26 mouse cellular contexts compared by ENCODE assay signal in the genomic region with DNA sequence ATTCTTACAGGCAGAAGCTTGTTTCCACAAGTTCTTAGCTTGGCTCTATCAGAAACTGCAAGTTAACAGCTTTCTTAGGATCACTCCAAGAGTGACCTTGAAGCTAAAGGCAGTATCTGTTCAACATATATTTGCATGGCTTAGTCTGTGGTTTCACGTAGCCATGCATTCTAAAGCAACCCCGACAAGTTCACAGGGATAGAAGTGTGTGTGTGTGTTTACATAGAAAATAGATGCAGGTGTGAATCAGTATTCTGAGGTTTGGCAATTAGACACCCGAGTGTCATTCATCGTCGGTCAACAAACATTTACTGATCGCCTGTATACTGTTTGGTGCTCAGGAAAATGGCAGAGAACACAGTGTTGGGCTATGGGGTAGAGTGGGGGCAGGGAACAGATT. TPM values are rescaled to one million over a fixed set of nuclear protein-coding genes. Genes with fewer than 3 reads are reported as not detected.
A peak's percentile ranks its signal among the peaks of the same experiment; 100 is the strongest.
DNase-seq lines count a peak whose midpoint lies in the region; ATAC-seq and TF ChIP-seq lines count a peak whose summit lies in the region.
"Had no signal": no experiment of that assay in that cellular context is flagged by ENCODE, and none has a peak within 500 bp of the region (broad histone marks: within the 10 kb centered on the region; RNA-seq: fewer than 3 reads in every experiment).

No protein-coding gene starts in this region.

- no peak overlapping the region for H3K4me2 ChIP-seq in liver, embryonic 12.5 days
- peak overlapping the region; percentile 92 for H3K4me2 ChIP-seq in CH12.LX (ENCODE audit: insufficient read depth, low read depth, poor library complexity, severe bottlenecking)
- H3K4me2 ChIP-seq in liver, embryonic 16.5 days (ENCODE audit: low read depth, low read length), result no peak overlapping the region
- no peak overlapping the region for H3K4me2 ChIP-seq in heart, embryonic 11.5 days
- H3K4me2 ChIP-seq: embryonic facial prominence, embryonic 13.5 days; forebrain, embryonic 12.5 days; forebrain, embryonic 15.5 days; hindbrain, embryonic 12.5 days; hindbrain, embryonic 15.5 days had no signal

- TF ChIP-seq CTCF in CH12.LX (conservative IDR thresholded peaks at IDR 0.05 in 1 of 2, IDR thresholded peaks at IDR 0.05 in 1 of 2; ENCODE audit: low read depth in 2 of 2, low read length in 2 of 2), result no peak

- ATAC-seq in liver, embryonic 12.5 days, result no peak
- ATAC-seq in liver, embryonic 16.5 days (ENCODE audit: low read depth), result no peak
- no peak for ATAC-seq in frontal cortex, adult (ENCODE audit: low TSS enrichment)
- ATAC-seq in heart, embryonic 11.5 days (replicated peaks; ENCODE audit: insufficient number of reproducible peaks, low FRiP score, low TSS enrichment), result no peak
- ATAC-seq: forebrain, embryonic 15.5 days had no signal

- peak; percentile 64 for TF ChIP-seq EP300 in CH12.LX (IDR thresholded peaks at IDR 0.05; ENCODE audit: low read length)

- TF ChIP-seq POLR2A in CH12.LX (IDR thresholded peaks at IDR 0.05; ENCODE audit: low read depth, low read length), result no peak

- dilution Hi-C loops in CH12.LX (cut with MboI; ENCODE audit: extremely low pct_ligation_motif_present, extremely low pct_unique_long_range_greater_than_20kb, low sequenced_read_pairs), result loop anchor here (25.0 kb wide), 1 partner anchor 99 kb away; no protein-coding TSS in a partner anchor

- H3K79me2 ChIP-seq in CH12.LX (replicated peaks; ENCODE audit: control insufficient read depth, extremely low read depth, insufficient read depth, poor library complexity, severe bottlenecking), result peaks cover 11% of the 10 kb centered on the region

- TF ChIP-seq RAD21 in CH12.LX (IDR thresholded peaks at IDR 0.05; ENCODE audit: low read depth, low read length), result no peak

- H3K27ac ChIP-seq in liver, embryonic 12.5 days, result peak overlapping the region; percentile 86
- peak overlapping the region; percentile 84 for H3K27ac ChIP-seq in CH12.LX (ENCODE audit: insufficient read depth, low read depth)
- H3K27ac ChIP-seq in liver, embryonic 16.5 days (ENCODE audit: low read length), result peak overlapping the region; percentile 21
- no peak overlapping the region for H3K27ac ChIP-seq in heart, embryonic 11.5 days (ENCODE audit: low read depth, low read length)
- H3K27ac ChIP-seq: embryonic facial prominence, embryonic 10.5 days; embryonic facial prominence, embryonic 13.5 days; forebrain, embryonic 12.5 days; forebrain, embryonic 15.5 days; heart, adult 2 months; heart, embryonic 10.5 days; hindbrain, embryonic 12.5 days; hindbrain, embryonic 15.5 days had no signal

- 91% methylated on average over 6 of the region's 6 CpGs for WGBS in liver, embryonic 12.5 days (ENCODE audit: insufficient replicate concordance)
- WGBS in liver, embryonic 16.5 days (ENCODE audit: insufficient replicate concordance), result 84% methylated on average over 6 of the region's 6 CpGs
- WGBS in heart, embryonic 11.5 days (ENCODE audit: insufficient replicate concordance), result 88% methylated on average over 6 of the region's 6 CpGs

- H3K4me3 ChIP-seq in liver, embryonic 12.5 days, result no peak overlapping the region
- peak overlapping the region in 1 of 3 experiments; percentile 10 for H3K4me3 ChIP-seq in CH12.LX (replicated peaks in 1 of 3; ENCODE audit: low read depth in 2 of 3, low read length in 2 of 3, poor library complexity in 1 of 3)
- no peak overlapping the region for H3K4me3 ChIP-seq in liver, embryonic 16.5 days (ENCODE audit: low read depth, low read length)
- no peak overlapping the region for H3K4me3 ChIP-seq in heart, embryonic 11.5 days (ENCODE audit: low read depth, low read length)
- H3K4me3 ChIP-seq: embryonic facial prominence, embryonic 10.5 days; embryonic facial prominence, embryonic 13.5 days; erythroblast, embryonic 14.5 days; forebrain, embryonic 12.5 days; forebrain, embryonic 15.5 days; heart, adult 2 months; heart, embryonic 10.5 days; hindbrain, embryonic 12.5 days; hindbrain, embryonic 15.5 days had no signal

- H3K9ac ChIP-seq in liver, embryonic 12.5 days, result no peak overlapping the region
- peak overlapping the region; percentile 62 for H3K9ac ChIP-seq in CH12.LX (ENCODE audit: insufficient read depth, low read depth)
- no peak overlapping the region for H3K9ac ChIP-seq in liver, embryonic 16.5 days (ENCODE audit: low read depth, low read length)
- H3K9ac ChIP-seq in heart, embryonic 11.5 days (ENCODE audit: low read depth, low read length), result no peak overlapping the region
- H3K9ac ChIP-seq: embryonic facial prominence, embryonic 13.5 days; forebrain, embryonic 12.5 days; forebrain, embryonic 15.5 days; hindbrain, embryonic 12.5 days; hindbrain, embryonic 15.5 days had no signal

- H3K27me3 ChIP-seq in liver, embryonic 12.5 days (replicated peaks), result no peaks in the 10 kb centered on the region
- H3K27me3 ChIP-seq in CH12.LX (replicated peaks), result no peaks in the 10 kb centered on the region
- H3K27me3 ChIP-seq in liver, embryonic 16.5 days (ENCODE audit: control insufficient read depth, insufficient read depth, low read depth, low read length), result no peaks in the 10 kb centered on the region
- 0 out of 2 replicates have a peak, but pooled peaks cover 3% of the 10 kb centered on the region for H3K27me3 ChIP-seq in heart, embryonic 11.5 days (ENCODE audit: control insufficient read depth, insufficient read depth, low read length)
- H3K27me3 ChIP-seq: embryonic facial prominence, embryonic 13.5 days; forebrain, embryonic 12.5 days; forebrain, embryonic 15.5 days; hindbrain, embryonic 12.5 days; hindbrain, embryonic 15.5 days had no signal

- peaks cover 56% of the 10 kb centered on the region for H3K4me1 ChIP-seq in liver, embryonic 12.5 days
- peaks cover 25 to 69% of the 10 kb centered on the region in 2 experiments for H3K4me1 ChIP-seq in CH12.LX (ENCODE audit: control insufficient read depth in 1 of 2, insufficient read depth in 2 of 2)
- H3K4me1 ChIP-seq in liver, embryonic 16.5 days (ENCODE audit: control insufficient read depth, low read depth, low read length), result peaks cover 39% of the 10 kb centered on the region
- peaks cover 10% of the 10 kb centered on the region for H3K4me1 ChIP-seq in heart, embryonic 11.5 days (ENCODE audit: control insufficient read depth, insufficient read depth, low read length)

- no peak for DNase-seq in liver
- no peak for DNase-seq in CH12.LX (ENCODE audit: extremely low read depth)
- peak; percentile 19 for DNase-seq in R1 (ENCODE audit: low read depth, low spot score)
- no peak for DNase-seq in adipocyte (ENCODE audit: low spot score)
- DNase-seq: adrenal gland, adult 8-10 months; adrenal gland, postnatal 25 days; cerebellum, adult 11-12 months; cerebellum, adult 8-10 months; cerebellum, postnatal 10 days; cerebellum, postnatal 36 days; embryo, embryonic 11 days; gastrocnemius, postnatal 10 days; gastrocnemius, postnatal 36 days; heart, adult 2 months had no signal

- no peaks in the 10 kb centered on the region for H3K9me3 ChIP-seq in liver, embryonic 12.5 days (replicated peaks)
- H3K9me3 ChIP-seq in CH12.LX (replicated peaks; ENCODE audit: low read length), result no peaks in the 10 kb centered on the region
- H3K9me3 ChIP-seq in liver, embryonic 16.5 days (replicated peaks; ENCODE audit: control insufficient read depth, low read length), result no peaks in the 10 kb centered on the region
- no peaks in the 10 kb centered on the region for H3K9me3 ChIP-seq in heart, embryonic 11.5 days (replicated peaks; ENCODE audit: control insufficient read depth, low read length)
- H3K9me3 ChIP-seq: embryonic facial prominence, embryonic 10.5 days; embryonic facial prominence, embryonic 13.5 days; forebrain, embryonic 12.5 days; forebrain, embryonic 15.5 days; heart, embryonic 10.5 days; hindbrain, embryonic 12.5 days; hindbrain, embryonic 15.5 days had no signal

- in situ Hi-C loops in CH12.LX (cut with MboI; ENCODE audit: low pct_ligation_motif_present, low pct_unique_long_range_greater_than_20kb, low sequenced_read_pairs), result no loop called here

- peaks cover under 1% of the 10 kb centered on the region; the same call in 1 of the 2 replicates for H3K36me3 ChIP-seq in liver, embryonic 12.5 days
- peaks cover 15 to 19% of the 10 kb centered on the region in 2 experiments for H3K36me3 ChIP-seq in CH12.LX (replicated peaks in 1 of 2; ENCODE audit: control insufficient read depth in 1 of 2, insufficient read depth in 1 of 2, low read length in 1 of 2)
- no peaks in the 10 kb centered on the region for H3K36me3 ChIP-seq in liver, embryonic 16.5 days (ENCODE audit: control insufficient read depth, insufficient read depth)
- H3K36me3 ChIP-seq in heart, embryonic 11.5 days (ENCODE audit: control insufficient read depth, insufficient read depth, low read length), result no peaks in the 10 kb centered on the region
- H3K36me3 ChIP-seq: embryonic facial prominence, embryonic 10.5 days; embryonic facial prominence, embryonic 13.5 days; forebrain, embryonic 12.5 days; forebrain, embryonic 15.5 days; heart, embryonic 10.5 days; hindbrain, embryonic 12.5 days; hindbrain, embryonic 15.5 days had no signal

TF ChIP-seq in CH12.LX, 34 proteins besides CTCF, POLR2A, EP300 and RAD21 (continues in another document):
- TF ChIP-seq PAX5 (IDR thresholded peaks at IDR 0.05; ENCODE audit: low read length) (no peak), GABPA (IDR thresholded peaks at IDR 0.05; ENCODE audit: insufficient replicate concordance, low read depth, low read length) (no peak), ELF1 (IDR thresholded peaks at IDR 0.05; ENCODE audit: low read depth, low read length) (no peak), ETS1 (conservative IDR thresholded peaks at IDR 0.05; ENCODE audit: low read depth, low read length) (no peak), MAFK (IDR thresholded peaks at IDR 0.05; ENCODE audit: insufficient replicate concordance, low read length) (no peak), KAT2A (IDR thresholded peaks at IDR 0.05; ENCODE audit: insufficient replicate concordance, low read length) (no peak), MAX (IDR thresholded peaks at IDR 0.05; ENCODE audit: low read length) (no peak), USF2 (conservative IDR thresholded peaks at IDR 0.05; ENCODE audit: low read depth, low read length) (no peak), ZC3H11A (IDR thresholded peaks at IDR 0.05; ENCODE audit: low read depth, low read length) (no peak), USF1 (IDR thresholded peaks at IDR 0.05; ENCODE audit: low read depth, low read length) (no peak), NRF1 (IDR thresholded peaks at IDR 0.05; ENCODE audit: low read depth, low read length) (no peak), JUN (IDR thresholded peaks at IDR 0.05; ENCODE audit: insufficient read depth, low read depth, low read length) (no peak), JUND (conservative IDR thresholded peaks at IDR 0.05; ENCODE audit: low read depth, low read length) (no peak; the same call in 1 of the 2 replicates), TCF12 (IDR thresholded peaks at IDR 0.05; ENCODE audit: low read depth, low read length) (no peak)

RNA-seq across cellular contexts. Expression of a gene that starts 33.5 kb away (rescaled TPM):
- polyA plus RNA-seq in liver, embryonic 12.5 days (2016; fragmentation: Nextera tagmentation; extraction: Ambion mirVana), result 3.9 and 4.4 TPM in 2 replicates
- 33.0 and 38.4 TPM in 2 replicates for total RNA-seq in CH12.LX (2012; rRNA removed)
- 31.2 and 34.4 TPM in 2 replicates for total RNA-seq in CH12.LX (2014; rRNA removed)
- polyA plus RNA-seq in CH12.LX (2012; ENCODE audit: insufficient read length, low read depth), result 26.6 and 27.6 TPM in 2 replicates
- polyA plus RNA-seq in liver, embryonic 16.5 days (2015; fragmentation: Nextera tagmentation; extraction: Ambion mirVana), result 1.5 TPM in 2 replicates
- polyA plus RNA-seq in heart, embryonic 11.5 days (2014; fragmentation: Nextera tagmentation; extraction: Ambion mirVana), result 6.7 and 7.1 TPM in 2 replicates
